Mouse (Mus musculus) kidney, postnatal 14 days (tissue): ENCODE data around the gene Ube3c.

Experiments used
- DNase-seq: peaks from one replicate; pipeline ENCODE4 v3.0.0; 2022; ENCODE audit warnings: mixed read lengths

The Ube3c gene

DNA sequence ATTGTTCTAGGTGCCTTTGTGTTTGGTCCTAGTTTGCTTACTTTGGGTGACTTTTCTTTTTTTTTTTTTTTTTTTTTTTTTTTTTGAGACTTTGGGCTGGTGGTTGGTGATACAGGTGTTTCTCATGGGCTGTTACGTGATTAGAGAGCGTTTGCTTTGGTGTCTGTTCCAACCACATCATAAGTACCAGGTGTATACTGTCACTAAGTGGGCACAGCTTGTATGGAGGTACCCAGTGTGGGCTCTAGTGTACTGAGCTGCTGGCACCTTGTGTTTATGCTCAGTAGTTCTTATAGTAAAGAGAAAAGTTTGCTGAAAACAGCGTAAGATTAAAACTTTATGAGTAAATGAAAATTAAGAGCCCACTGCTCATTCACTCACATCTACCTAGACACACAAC is 107.4 kb downstream of the Ube3c start:
- DNase-seq = no peak

GRCm38 (mm10) chr5:29685085-29685484 is 116.0 kb downstream of the Ube3c start:
- no peak for DNase-seq

DNA sequence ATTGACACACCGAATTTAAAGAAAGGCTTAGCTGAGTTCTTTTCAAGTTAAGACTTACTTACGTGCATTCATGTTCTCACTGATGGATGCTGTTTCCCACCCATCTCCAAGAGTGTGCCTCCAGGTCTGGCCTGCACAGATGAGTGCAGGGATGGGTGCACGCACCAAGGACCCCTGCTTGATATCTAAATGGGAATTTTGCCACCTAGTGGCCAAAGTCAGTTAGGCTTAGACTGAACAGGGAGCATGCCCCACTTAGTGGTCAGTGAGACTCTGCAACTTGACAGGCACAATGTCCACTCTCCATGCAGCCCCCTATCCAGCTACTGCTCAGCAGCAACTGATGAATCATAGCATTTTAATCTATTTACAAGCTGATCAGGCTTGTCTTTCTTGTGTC is 118.6 kb downstream of the Ube3c start:
- peak; percentile 45 for DNase-seq

GRCm38 (mm10) chr5:29688352-29688751 is 119.3 kb downstream of the Ube3c start:
- DNase-seq = no peak

GRCm38 (mm10) chr5:29698493-29698892 is 129.5 kb downstream of the Ube3c start:
- DNase-seq = no peak

DNA sequence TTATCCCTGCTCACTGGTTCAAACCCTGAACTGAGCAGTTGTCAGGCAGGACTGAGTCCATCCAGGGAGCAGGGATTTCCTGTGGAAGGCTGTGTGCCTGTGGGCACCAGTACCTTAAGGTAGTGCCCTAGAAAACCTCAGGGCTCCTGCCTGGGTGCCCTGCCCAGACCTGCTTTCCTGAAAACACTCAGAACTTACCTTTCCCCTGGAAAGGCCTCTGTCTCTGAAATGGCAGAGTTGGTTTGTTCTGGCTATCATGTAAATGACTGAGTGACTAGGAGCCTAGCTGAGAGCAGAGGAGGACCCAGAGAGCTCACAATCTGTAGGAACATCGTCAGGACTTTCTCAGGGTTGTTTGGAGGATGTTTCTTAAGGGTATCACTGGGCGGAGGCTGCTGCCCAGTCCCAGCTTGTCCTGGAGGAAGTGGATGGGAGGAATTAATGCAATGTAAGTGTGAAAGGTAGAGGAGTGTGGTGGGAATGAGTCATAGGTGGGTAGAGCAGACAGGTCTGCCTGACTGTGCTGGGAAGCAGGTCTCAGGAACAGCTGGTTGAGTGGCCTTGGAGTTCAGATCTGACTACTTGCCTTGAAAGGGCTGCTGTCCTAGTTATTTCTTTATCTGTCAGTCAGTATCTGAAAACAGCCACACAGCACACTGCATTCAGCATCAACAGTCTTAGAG is 130.6 kb downstream of the Ube3c start:
- DNase-seq = no peak

GRCm38 (mm10) chr5:29707241-29707640 is 138.2 kb downstream of the Ube3c start:
- DNase-seq = no peak

DNA sequence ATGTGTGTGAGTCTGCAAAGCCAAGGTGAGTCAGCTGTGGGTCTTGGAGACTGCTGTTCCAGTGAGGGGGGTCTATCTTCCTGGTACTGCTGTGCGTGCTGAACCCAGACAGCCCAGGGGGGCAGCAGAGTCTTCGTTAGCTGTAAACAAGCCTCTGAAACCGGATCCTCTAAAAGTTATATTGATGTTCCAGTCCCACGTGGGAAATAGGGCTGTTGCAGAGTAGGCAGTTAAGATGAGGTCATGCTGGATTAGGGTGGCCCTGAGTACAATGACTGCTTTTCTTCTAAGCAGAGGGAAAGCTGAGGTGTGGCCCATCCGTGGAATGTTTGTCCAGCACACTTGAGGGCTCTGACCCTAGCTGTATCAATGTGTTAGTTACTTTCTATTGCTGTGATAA is 139.2 kb downstream of the Ube3c start:
- no peak for DNase-seq

DNA sequence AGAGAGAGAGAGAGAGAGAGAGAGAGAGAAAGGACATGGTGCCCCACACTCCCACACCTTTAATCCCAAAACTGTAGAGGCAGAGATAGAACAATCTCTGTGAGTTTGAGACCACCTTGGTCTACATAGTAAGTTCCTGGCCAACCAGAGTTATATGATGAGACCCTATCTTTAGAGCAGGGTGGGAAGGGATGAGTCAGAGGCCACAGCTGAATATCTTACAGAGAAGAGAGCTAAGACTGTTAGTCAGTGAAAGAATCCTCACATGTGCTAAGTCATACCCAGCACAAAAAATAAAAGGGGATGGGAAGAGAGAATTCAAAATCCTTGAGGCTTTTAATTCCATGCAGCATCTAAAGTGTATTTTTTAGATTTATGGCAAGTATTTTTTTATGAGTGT is 142.6 kb downstream of the Ube3c start:
- DNase-seq = no peak

GRCm38 (mm10) chr5:29712906-29713305 is 143.9 kb downstream of the Ube3c start:
- DNase-seq = no peak

DNA sequence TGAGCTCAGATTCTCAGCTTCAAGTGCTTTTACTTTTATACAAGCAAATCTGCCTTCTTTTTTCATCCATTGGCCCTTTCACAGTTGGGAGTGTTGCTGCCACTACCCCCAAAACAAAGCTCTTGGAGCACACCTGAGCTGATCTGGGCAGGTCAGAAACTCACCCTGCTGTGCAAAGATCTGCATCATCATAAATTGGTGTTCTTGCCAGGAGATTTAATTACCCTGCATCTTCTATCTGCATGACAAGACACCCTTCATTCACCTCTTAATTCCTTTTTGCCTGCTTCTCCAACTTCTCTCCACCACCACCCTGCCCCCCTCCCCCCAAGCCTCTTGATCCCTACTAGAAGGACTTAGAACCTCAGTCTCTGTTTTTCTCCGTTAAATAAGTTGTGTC is 152.1 kb downstream of the Ube3c start:
- DNase-seq = no peak

DNA sequence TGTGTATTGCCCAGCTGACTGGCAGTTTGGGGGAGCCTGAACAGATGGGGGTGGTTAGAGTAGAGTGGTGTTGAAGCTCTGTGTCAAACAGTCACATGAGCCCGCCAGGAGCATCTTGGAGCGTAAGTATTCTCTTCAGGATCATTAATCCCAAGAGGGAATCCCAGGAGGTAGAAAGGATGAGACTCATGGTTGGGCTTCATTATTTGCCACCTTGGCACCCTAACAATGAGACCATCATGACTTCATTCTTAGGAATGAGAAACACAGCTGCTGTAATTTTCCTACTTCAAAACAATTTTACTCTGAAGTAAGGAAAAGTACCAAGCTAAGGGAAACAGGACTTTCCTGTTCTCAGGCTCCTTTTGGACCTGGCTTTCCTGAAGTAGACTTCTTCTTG is 156.3 kb downstream of the Ube3c start:
- DNase-seq = no peak
